In the genomic region with DNA sequence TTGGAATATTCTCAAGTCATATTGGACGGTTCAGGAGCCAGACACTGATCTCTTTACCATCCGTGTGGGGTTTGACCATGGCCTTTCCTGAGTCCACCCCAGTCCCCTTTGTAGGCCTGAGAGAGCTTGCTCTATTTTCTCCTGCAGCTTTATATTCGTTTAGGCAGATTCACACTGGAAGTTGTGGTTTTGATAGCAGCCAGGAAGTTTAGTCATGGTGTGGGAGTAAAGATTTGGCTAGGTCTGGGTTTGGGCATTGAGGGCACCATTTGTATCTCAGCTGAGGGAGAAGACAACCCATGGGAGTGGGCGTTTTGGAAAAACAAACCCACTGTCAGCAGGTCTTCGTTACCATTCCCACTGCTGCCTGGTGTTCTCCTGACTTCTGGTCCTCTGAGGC, we compare ENCODE assay signal across 25 mouse cellular contexts. TPM values are rescaled to one million over a fixed set of nuclear protein-coding genes. Genes with fewer than 3 reads are reported as not detected.
DNase-seq lines count a peak whose midpoint lies in the region; ATAC-seq and TF ChIP-seq lines count a peak whose summit lies in the region.
"Had no signal": no experiment of that assay in that cellular context is flagged by ENCODE, and none has a peak within 500 bp of the region (broad histone marks: within the 10 kb centered on the region; RNA-seq: fewer than 3 reads in every experiment).

No protein-coding gene starts in this region.

- H3K27ac ChIP-seq in gastrocnemius, adult 2 months: 0 out of 2 replicates have a peak overlapping the region, but pooled peaks have one; percentile 28
- H3K27ac ChIP-seq in midbrain, embryonic 12.5 days (replicated peaks): no peak overlapping the region
- H3K27ac ChIP-seq in midbrain, embryonic 11.5 days (ENCODE audit: low read depth, low read length): no peak overlapping the region
- peak overlapping the region; percentile 40; the same call in 1 of the 2 replicates for H3K27ac ChIP-seq in liver, embryonic 13.5 days
- H3K27ac ChIP-seq: forebrain, embryonic 10.5 days; forebrain, embryonic 15.5 days; heart, adult 2 months; limb, embryonic 12.5 days; liver, embryonic 14.5 days; midbrain, embryonic 10.5 days; stomach, embryonic 15.5 days had no signal

- ATAC-seq in midbrain, embryonic 12.5 days (ENCODE audit: low FRiP score, low read depth): no peak
- no peak for ATAC-seq in midbrain, embryonic 11.5 days (ENCODE audit: low FRiP score)
- no peak for ATAC-seq in liver, embryonic 13.5 days (ENCODE audit: low read depth)
- ATAC-seq in monocyte, adult 5-6 weeks (replicated peaks; ENCODE audit: insufficient number of reproducible peaks, low FRiP score, low TSS enrichment, poor library complexity, severe bottlenecking): no peak
- ATAC-seq: forebrain, embryonic 15.5 days; hindbrain, embryonic 16.5 days had no signal

- H3K36me3 ChIP-seq in midbrain, embryonic 12.5 days: 0 out of 2 replicates have a peak, but pooled peaks cover 20% of the 10 kb centered on the region
- no peaks in the 10 kb centered on the region for H3K36me3 ChIP-seq in midbrain, embryonic 11.5 days (ENCODE audit: control insufficient read depth, insufficient read depth, low read length)
- peaks cover 84% of the 10 kb centered on the region for H3K36me3 ChIP-seq in liver, embryonic 13.5 days
- H3K36me3 ChIP-seq: forebrain, embryonic 15.5 days had no signal

- TF ChIP-seq CTCF in gastrocnemius, adult 2 months (IDR thresholded peaks at IDR 0.05): no peak

- no peaks in the 10 kb centered on the region for H3K27me3 ChIP-seq in midbrain, embryonic 12.5 days
- H3K27me3 ChIP-seq in midbrain, embryonic 11.5 days (ENCODE audit: control insufficient read depth, insufficient read depth, low read length): no peaks in the 10 kb centered on the region
- H3K27me3 ChIP-seq in liver, embryonic 13.5 days: no peaks in the 10 kb centered on the region
- H3K27me3 ChIP-seq: forebrain, embryonic 15.5 days; heart, embryonic 12.5 days; limb, embryonic 12.5 days; stomach, embryonic 15.5 days had no signal

- no peak overlapping the region for H3K4me2 ChIP-seq in midbrain, embryonic 12.5 days (replicated peaks)
- H3K4me2 ChIP-seq in midbrain, embryonic 11.5 days: no peak overlapping the region
- no peak overlapping the region for H3K4me2 ChIP-seq in liver, embryonic 13.5 days
- H3K4me2 ChIP-seq: forebrain, embryonic 15.5 days; limb, embryonic 12.5 days; lung, embryonic 14.5 days; stomach, embryonic 15.5 days had no signal

- no peaks in the 10 kb centered on the region for H3K9me3 ChIP-seq in midbrain, embryonic 12.5 days
- no peaks in the 10 kb centered on the region for H3K9me3 ChIP-seq in midbrain, embryonic 11.5 days (ENCODE audit: control insufficient read depth, low read length)
- H3K9me3 ChIP-seq in liver, embryonic 13.5 days (replicated peaks): no peaks in the 10 kb centered on the region
- H3K9me3 ChIP-seq: forebrain, embryonic 10.5 days; forebrain, embryonic 15.5 days; heart, embryonic 12.5 days; limb, embryonic 12.5 days; midbrain, embryonic 10.5 days; stomach, embryonic 15.5 days had no signal

- 73% methylated on average over 5 of the region's 5 CpGs for WGBS in midbrain, embryonic 12.5 days
- 76% methylated on average over 5 of the region's 5 CpGs for WGBS in midbrain, embryonic 11.5 days
- 65% methylated on average over 5 of the region's 5 CpGs for WGBS in liver, embryonic 13.5 days (ENCODE audit: insufficient replicate concordance)

- intact Hi-C loops in gastrocnemius, adult 2 months (cut with DNase I): no loop called here
- intact Hi-C loops in gastrocnemius, postnatal 14 days (cut with DNase I; ENCODE audit: low total_unique reads): loop anchor here (10.0 kb wide), 1 partner anchor 65 kb away; a partner anchor contains a TSS

- H3K4me3 ChIP-seq in gastrocnemius, adult 2 months: no peak overlapping the region
- H3K4me3 ChIP-seq in midbrain, embryonic 12.5 days: no peak overlapping the region
- no peak overlapping the region for H3K4me3 ChIP-seq in midbrain, embryonic 11.5 days (ENCODE audit: low read depth, low read length)
- H3K4me3 ChIP-seq in liver, embryonic 13.5 days (replicated peaks): no peak overlapping the region
- H3K4me3 ChIP-seq: forebrain, embryonic 10.5 days; forebrain, embryonic 15.5 days; heart, adult 2 months; heart, embryonic 12.5 days; limb, embryonic 12.5 days; midbrain, embryonic 10.5 days; stomach, embryonic 15.5 days had no signal

- peak overlapping the region; percentile 6; the same call in 1 of the 2 replicates for H3K9ac ChIP-seq in midbrain, embryonic 12.5 days (replicated peaks)
- H3K9ac ChIP-seq in midbrain, embryonic 11.5 days (ENCODE audit: low read length): no peak overlapping the region
- no peak overlapping the region for H3K9ac ChIP-seq in liver, embryonic 13.5 days
- H3K9ac ChIP-seq: forebrain, embryonic 15.5 days; heart, embryonic 12.5 days; limb, embryonic 12.5 days; liver, embryonic 14.5 days; lung, embryonic 14.5 days; stomach, embryonic 15.5 days had no signal

- no peak for DNase-seq in gastrocnemius, adult 2 months
- DNase-seq in gastrocnemius, postnatal 14 days: no peak
- no peak for DNase-seq in midbrain, embryonic 11.5 days (ENCODE audit: low spot score, missing footprints)
- no peak for DNase-seq in liver, embryonic 13.5 days
- DNase-seq in left cerebral cortex, adult 8-10 months (ENCODE audit: low spot score in 2 of 2): no peak
- DNase-seq: adrenal gland, adult 8-10 months; cerebellum, adult 8-10 months; cerebellum, postnatal 36 days; heart, adult 2 months; kidney, adult 2 months; kidney, postnatal 4 days; layer of hippocampus, adult 9-11 months; retina, postnatal 1 day; right cerebral cortex, postnatal 14 days had no signal

- H3K4me1 ChIP-seq in midbrain, embryonic 12.5 days: no peaks in the 10 kb centered on the region
- no peaks in the 10 kb centered on the region for H3K4me1 ChIP-seq in midbrain, embryonic 11.5 days (ENCODE audit: control insufficient read depth, insufficient read depth, low read length)
- H3K4me1 ChIP-seq in liver, embryonic 13.5 days (replicated peaks): peaks cover 25% of the 10 kb centered on the region
- H3K4me1 ChIP-seq: limb, embryonic 12.5 days; stomach, embryonic 15.5 days had no signal

RNA-seq across cellular contexts. Expression of a gene that starts 4.9 kb away (rescaled TPM):
- total RNA-seq in gastrocnemius, adult 2 months (2021): 10 to 100 TPM; 42.4 to 49.5 TPM
- 10 to 100 TPM; 36.6 to 37.8 TPM for total RNA-seq in gastrocnemius, postnatal 14 days (2021)
- polyA plus RNA-seq in midbrain, embryonic 12.5 days (2016; fragmentation: Nextera tagmentation; extraction: Ambion mirVana): 124 and 131 TPM in 2 replicates
- polyA plus RNA-seq in midbrain, embryonic 11.5 days (2014; fragmentation: Nextera tagmentation; extraction: Ambion mirVana): 130 and 133 TPM in 2 replicates
- 54.7 and 58.1 TPM in 2 replicates for polyA plus RNA-seq in liver, embryonic 13.5 days (2015; fragmentation: Nextera tagmentation; extraction: Ambion mirVana)
- 10 to 100 TPM; 59.8 to 61.4 (median 60.7) TPM for total RNA-seq in left cerebral cortex, adult 8-10 months (2022)
- 42.2 to 79.4 TPM (median 58.1 TPM) in 3 replicates for total RNA-seq in monocyte, adult 5-6 weeks (2017)

RNA-seq across cellular contexts. Expression of a gene that starts 34.3 kb away (rescaled TPM):
- 100 to 1,000 TPM; 190 to 208 TPM for total RNA-seq in gastrocnemius, adult 2 months (2021)
- 100 to 1,000 TPM; 173 to 190 TPM for total RNA-seq in gastrocnemius, postnatal 14 days (2021)
- 200 and 204 TPM in 2 replicates for polyA plus RNA-seq in midbrain, embryonic 12.5 days (2016; fragmentation: Nextera tagmentation; extraction: Ambion mirVana)
- 132 and 162 TPM in 2 replicates for polyA plus RNA-seq in midbrain, embryonic 11.5 days (2014; fragmentation: Nextera tagmentation; extraction: Ambion mirVana)
- 81.9 and 93.0 TPM in 2 replicates for polyA plus RNA-seq in liver, embryonic 13.5 days (2015; fragmentation: Nextera tagmentation; extraction: Ambion mirVana)
- 100 to 1,000 TPM; 160 to 203 (median 178) TPM for total RNA-seq in left cerebral cortex, adult 8-10 months (2022)
- total RNA-seq in monocyte, adult 5-6 weeks (2017): 68.6 to 98.9 TPM (median 97.4 TPM) in 3 replicates

RNA-seq across cellular contexts. Expression of a gene that starts 42.7 kb away (rescaled TPM):
- total RNA-seq in gastrocnemius, adult 2 months (2021): 1 to 10 TPM; 1.5 to 2.1 TPM
- total RNA-seq in gastrocnemius, postnatal 14 days (2021): 1 to 10 TPM; 4.4 to 6.5 TPM
- 6.7 and 7.8 TPM in 2 replicates for polyA plus RNA-seq in midbrain, embryonic 12.5 days (2016; fragmentation: Nextera tagmentation; extraction: Ambion mirVana)
- 7.5 and 7.6 TPM in 2 replicates for polyA plus RNA-seq in midbrain, embryonic 11.5 days (2014; fragmentation: Nextera tagmentation; extraction: Ambion mirVana)
- 58.0 and 64.5 TPM in 2 replicates for polyA plus RNA-seq in liver, embryonic 13.5 days (2015; fragmentation: Nextera tagmentation; extraction: Ambion mirVana)
- 1 to 10 TPM; 5.6 to 9.0 (median 6.2) TPM for total RNA-seq in left cerebral cortex, adult 8-10 months (2022)
- total RNA-seq in monocyte, adult 5-6 weeks (2017): 18.7 to 46.1 TPM (median 31.6 TPM) in 3 replicates

Comparison
In these comparisons a context has a peak if more than half of its experiments do, and no peak if none do; other contexts are left out.
1. H3K27ac ChIP-seq: peak in gastrocnemius, adult 2 months (single experiment) and liver, embryonic 13.5 days (single experiment); none in midbrain, embryonic 12.5 days (single experiment) and midbrain, embryonic 11.5 days (single experiment).